Mouse (Mus musculus): ENCODE data around the gene Smpd2.

Smpd2 gene

GRCm38 (mm10) chr10:41489708-41490517 is at the start of gene Smpd2, which contains the start of gene Ppil6:
Gene Smpd2 (minus strand): TSS chr10:41490369.
Gene Ppil6 (plus strand): TSS chr10:41490439.
- peak; percentile 96 for DNase-seq (ENCODE audit: low spot score)

DNA sequence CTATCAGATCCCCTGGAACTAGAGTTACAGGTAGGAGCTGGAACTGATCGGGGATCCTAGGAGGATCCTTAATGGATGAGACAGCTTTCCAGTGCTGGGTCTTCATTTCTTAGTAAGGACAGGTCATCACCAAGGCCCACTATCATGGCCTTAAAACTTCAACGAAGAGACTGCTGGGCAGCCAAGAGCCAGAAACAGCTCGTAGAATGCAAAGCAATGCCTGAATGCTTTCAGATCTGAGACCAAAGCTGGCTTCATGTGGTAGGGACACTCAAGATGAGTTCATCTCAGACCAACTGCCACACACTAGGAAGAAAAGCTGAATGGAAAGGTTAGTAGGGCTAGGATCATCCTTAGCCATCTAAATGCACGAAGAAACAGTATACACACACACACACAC is 48.8 kb upstream of the Smpd2 start:
- no peak for DNase-seq (ENCODE audit: low spot score)

- no peak for DNase-seq (ENCODE audit: low spot score)
These were observed 47.8 kb upstream of the Smpd2 start for GRCm38 (mm10) chr10:41537983-41538330.

DNA sequence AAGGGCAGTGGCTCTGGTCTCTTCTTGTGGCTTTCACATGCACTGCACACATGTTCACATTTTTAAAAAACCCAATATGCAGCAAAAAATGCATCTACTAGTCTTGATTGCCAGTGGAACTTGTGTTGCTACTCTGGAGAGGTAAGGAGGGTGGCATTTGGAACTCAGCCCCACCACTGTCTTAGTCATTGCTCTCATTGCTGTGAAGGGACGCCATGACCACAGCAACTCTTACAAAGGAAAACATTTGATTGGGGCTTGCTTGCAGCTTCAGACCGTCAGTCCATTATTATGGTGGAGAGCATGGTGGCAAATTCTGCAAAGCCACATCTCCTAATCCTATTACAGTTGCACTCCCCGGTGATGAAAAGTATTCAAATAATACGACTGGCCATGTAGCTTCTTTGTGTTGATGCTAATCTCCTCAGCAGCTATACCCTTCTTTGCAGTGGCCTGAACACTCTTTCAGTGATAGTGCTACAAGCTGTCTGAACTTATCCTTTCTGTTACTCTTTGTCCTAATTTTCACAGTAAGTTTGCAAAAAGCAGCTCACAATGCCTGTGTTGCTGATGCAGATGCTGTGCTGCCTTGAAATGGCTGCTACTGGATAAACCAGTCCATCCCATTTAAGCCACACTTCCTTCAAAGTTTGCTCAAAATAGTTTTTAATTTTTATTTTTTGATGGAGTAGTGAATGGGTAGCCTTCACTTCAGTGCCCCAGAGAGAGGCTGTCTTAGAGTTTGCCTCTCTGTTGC is 47.2 kb upstream of the Smpd2 start:
- no peak for DNase-seq (ENCODE audit: low spot score)

- DNase-seq (ENCODE audit: low spot score), result no peak
These were observed 46.5 kb upstream of the Smpd2 start for GRCm38 (mm10) chr10:41536714-41537113.

DNA sequence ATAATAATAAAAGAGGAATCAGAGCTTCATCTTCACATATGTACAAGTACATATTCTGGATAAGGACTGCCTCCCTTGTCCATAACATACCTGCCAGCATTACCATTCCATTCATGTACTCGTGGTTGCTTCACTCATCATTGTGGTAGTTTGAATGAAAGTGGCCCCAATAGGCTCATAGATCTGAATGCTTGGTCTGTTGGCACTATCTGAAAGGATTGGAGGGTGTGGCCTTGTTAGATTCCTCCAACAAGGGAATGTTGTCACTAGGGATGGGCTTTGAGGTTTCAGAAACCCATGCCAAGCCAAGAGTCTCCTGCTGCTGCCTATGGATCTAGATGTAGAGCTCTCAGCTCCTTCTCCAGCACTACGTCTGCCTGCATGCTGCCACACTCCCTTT is 45.8 kb upstream of the Smpd2 start:
- no peak for DNase-seq (ENCODE audit: low spot score)

- no peak for DNase-seq (ENCODE audit: low spot score)
These were observed 39.8 kb upstream of the Smpd2 start for GRCm38 (mm10) chr10:41529972-41530371.

DNA sequence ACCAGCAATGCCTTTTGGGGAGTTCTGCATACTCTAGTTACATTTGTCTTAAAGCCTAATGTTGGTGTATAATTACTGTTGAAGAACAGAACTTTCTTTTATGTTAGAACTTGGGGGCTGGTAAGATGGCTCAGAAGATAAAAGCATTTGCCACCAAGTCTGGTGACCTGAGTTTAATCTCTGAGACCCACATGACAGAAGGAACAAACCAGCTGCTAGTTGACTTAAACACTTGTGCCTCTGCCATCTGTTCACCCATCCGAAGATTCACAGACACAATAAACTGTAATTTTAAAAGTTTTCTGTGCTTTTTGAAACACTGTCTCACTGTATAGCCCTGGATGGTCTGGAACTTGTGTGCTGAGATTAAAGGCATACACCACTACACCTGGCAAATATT is 35.5 kb upstream of the Smpd2 start:
- DNase-seq (ENCODE audit: low spot score), result no peak

- DNase-seq (ENCODE audit: low spot score), result no peak
These were observed 33.2 kb upstream of the Smpd2 start for GRCm38 (mm10) chr10:41523386-41523785.

DNA sequence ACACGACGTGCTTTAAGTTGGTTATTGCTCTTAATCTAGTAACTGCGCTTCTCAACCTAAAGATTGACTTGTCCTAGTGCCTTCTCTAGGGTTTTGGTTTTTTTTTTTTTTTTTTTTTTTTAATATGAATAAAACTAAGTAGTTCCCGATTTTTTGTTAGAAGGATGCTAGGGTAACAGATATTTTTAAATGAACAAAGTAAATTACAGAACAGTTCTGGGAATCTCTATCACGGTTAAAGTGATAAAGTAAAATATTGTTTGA is 30.2 kb upstream of the Smpd2 start:
- no peak for DNase-seq (ENCODE audit: low spot score)

GRCm38 (mm10) chr10:41519640-41520409 is 29.7 kb upstream of the Smpd2 start:
- peak; percentile 45 for DNase-seq (ENCODE audit: low spot score)

DNA sequence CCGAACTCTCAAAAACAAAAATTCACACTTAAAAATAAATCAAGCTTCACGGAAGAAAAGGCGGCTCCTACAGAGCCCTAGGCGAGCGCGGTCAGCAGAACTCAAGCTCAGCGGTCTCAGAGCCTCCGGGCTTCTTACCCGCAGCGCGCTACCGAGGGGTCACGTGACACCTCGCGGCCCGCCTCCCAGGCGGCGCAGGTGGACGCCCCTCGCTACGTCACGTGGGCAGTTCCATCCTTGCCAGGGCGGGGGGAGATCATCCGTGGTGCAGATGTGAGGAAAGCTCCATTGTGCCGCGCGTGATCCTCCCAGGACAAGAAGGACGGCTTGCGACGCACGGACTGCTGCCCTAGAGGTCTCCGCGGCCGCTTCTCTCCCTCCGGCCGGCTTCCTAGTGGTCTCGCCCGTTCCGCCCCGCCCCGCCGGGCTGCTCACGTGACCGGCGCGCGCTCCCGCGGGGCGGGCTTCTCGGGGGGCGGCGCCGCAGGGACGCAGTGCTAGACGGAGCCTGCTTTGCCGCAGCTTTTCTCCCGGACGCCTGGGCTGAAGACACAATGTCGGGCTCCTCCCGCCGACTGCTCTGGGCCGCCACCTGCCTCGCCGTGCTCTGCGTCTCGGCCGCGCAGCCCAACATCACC is 28.9 kb upstream of the Smpd2 start, which contains the start of gene Cd164:
TSS of gene Cd164 (plus strand) at position 434 of the 638 bp plus-strand sequence.
- peak; percentile 89 for DNase-seq (ENCODE audit: low spot score)

DNA sequence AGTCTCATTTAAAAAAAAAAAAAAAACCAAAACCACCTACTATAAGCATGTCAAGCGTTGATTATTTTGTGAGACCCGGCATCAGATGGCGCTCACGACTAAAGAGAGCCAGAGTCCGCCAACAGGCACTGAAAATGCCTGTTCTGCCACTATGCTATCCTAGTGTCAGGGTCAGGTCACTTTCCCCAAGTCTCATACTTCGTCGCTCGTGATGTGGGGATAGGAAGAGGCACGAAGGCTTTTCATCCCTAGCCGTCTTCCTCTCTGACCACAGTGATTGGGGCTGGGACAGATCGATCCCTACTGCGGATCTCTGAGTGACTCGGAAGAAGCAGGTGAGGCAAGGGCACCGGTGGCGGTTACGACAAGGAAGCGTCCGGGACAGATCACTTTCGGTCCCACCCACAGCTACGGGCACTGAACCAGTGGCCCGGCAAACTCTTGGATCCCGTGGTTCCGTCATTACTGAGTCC is 28.4 kb upstream of the Smpd2 start:
- DNase-seq (ENCODE audit: low spot score), result peak; percentile 84

DNA sequence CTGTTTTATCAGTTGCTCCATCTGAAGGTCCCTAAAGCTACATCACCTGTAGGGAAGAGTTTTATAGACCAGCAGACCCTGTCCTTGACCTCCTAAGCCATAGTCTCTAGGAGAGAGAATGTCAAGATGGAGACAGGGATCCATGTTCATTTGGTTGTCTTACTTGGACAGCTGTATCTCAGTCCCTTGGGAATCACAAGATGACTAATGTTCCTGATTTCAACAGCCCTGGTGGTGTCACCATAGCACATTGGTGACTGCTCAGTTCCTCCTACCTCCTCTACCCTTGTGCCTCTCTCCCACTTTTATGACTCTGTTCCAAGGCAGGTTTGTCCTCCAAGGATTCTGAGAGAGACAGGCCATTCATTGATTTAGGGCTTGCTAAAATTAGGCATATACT is 24.8 kb upstream of the Smpd2 start:
- DNase-seq (ENCODE audit: low spot score), result no peak

DNA sequence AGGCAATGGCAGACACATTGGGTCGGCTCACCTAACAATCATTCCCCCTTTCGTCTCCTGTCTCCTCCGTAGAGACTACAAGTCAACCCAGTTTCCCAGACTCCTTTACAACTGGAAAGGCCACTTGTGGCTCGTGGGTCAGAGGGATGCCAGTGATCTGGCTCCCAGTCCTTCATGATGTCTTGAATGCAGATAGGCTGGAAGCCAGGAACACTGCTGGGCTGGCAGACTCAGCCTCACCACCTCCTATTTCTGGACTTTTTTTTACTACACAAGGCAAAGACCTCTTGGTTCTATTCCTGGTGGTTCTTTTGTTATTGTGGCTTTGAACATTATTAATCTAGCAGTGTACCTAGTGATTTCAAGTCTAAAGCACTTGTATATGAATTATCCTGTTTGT is 24.1 kb upstream of the Smpd2 start:
- DNase-seq (ENCODE audit: low spot score), result no peak

GRCm38 (mm10) chr10:41509160-41509559 is 19.0 kb upstream of the Smpd2 start:
- DNase-seq (ENCODE audit: low spot score), result no peak

DNA sequence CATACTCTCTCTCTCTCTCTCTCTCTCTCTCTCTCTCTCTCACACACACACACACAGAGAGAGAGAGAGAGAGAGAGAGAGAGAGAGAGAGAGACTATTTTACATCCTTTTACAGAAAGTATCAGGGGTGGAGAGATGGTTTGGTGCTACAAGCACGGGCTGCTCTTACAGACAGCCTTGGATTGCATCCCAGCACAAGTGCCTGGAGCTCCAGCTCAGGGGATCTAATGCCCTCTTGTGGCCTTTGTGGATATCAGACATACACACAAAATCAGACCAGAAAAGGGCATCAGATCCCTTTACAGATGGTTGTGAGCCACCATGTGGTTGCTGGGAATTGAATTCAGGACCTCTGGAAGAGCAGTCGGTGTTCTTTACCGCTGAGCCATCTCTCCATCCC is 15.3 kb upstream of the Smpd2 start:
- peak; percentile 85 for DNase-seq (ENCODE audit: low spot score)

- DNase-seq (ENCODE audit: low spot score), result no peak
These were observed 14.8 kb upstream of the Smpd2 start for GRCm38 (mm10) chr10:41504996-41505395.

GRCm38 (mm10) chr10:41500941-41501340 is 10.8 kb upstream of the Smpd2 start:
- peak; percentile 45 for DNase-seq (ENCODE audit: low spot score)

DNA sequence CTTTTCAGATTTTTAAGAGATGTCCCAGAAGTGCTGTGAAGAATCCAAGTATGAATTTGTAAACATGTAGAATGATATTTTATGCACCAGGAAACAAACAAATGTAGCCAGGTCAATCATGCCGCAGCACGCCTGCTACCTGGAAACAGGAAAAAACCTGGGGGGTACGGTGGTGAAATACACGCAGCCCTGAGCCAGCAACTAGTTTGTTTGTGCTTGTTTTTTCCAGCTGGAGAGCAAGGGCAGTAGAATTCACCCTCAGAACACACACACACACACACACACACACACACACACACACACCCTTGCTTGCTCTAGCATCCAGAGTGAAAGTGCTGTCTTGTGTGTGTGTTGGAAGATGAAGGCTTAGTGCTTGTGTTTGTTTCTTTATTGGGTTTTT is 942 bp upstream of the Smpd2 start:
- no peak for DNase-seq (ENCODE audit: low spot score)

DNA sequence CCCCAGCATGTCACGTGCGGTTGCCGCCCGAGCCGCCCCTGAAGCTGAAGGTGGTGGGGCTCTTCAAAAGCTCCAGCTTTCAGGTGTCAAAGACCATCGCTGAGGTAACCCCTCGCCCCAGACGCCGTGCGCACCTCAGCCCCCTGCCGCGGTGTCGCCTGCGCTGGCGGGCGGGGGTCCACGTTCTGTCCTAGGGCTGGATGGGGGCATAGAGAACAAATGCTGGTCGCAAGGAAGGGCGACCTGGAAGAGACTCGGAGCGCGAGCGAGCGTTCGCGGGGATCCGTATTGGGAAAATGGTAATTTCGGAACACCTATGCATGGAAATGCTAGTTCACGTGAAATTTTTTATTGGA is 327 bp upstream of the Smpd2 start:
- no peak for DNase-seq (ENCODE audit: low spot score)

- DNase-seq (ENCODE audit: low spot score), result no peak
These were observed 875 bp downstream of the Smpd2 start for GRCm38 (mm10) chr10:41489294-41489693.
